Mouse (Mus musculus) layer of hippocampus, adult 6 months (tissue): ENCODE measurements around the gene Samd15. TPM values are rescaled to one million over a fixed set of nuclear protein-coding genes. Genes with fewer than 3 reads are reported as not detected.

Experiments
- long read RNA-seq, 2 experiments: library from polyadenylated mRNA; unstranded; transcript quantifications; one replicate each; pipeline ENCODE4 v2.0.0; 2019 to 2020
- polyA plus RNA-seq: library from polyadenylated mRNA; unstranded; fragments of <200 nt; fragmentation: Nextera tagmentation; gene quantifications from 2 replicates; pipeline ENCODE4 v1.2.3, GENCODE M21; 2021

Gene Samd15
- 2.0 and 2.9 TPM in 2 replicates for polyA plus RNA-seq
- long read RNA-seq, experiment 1, partial matches to known transcripts = 0 of 1 reads
- long read RNA-seq, experiment 1, other reads (novel, unspliced or antisense) = 0 of 1 reads
- long read RNA-seq, experiment 2, partial matches to known transcripts = 2 of 3 reads
- long read RNA-seq, experiment 2, other reads (novel, unspliced or antisense) = 0 of 3 reads

GRCm38 (mm10) chr12:87199206-87199972, at the start of gene Samd15:
Gene Samd15, plus strand, starts transcription at chr12:87199723.

GRCm38 (mm10) chr12:87199973-87200586, 557 bp downstream of the Samd15 start, which contains the start of gene Tmed8:
Gene Tmed8, minus strand, starts transcription at chr12:87200454.

GRCm38 (mm10) chr12:87238632-87239031, 39.1 kb downstream of the Samd15 start, which contains the start of gene Noxred1:
Gene Noxred1, minus strand, starts transcription at chr12:87238732.

Other genes starting within 250 kb of the Samd15 start
- 12.3 and 18.1 TPM in 2 replicates for gene Zdhhc22, start 209.3 kb upstream of the Samd15 start, polyA plus RNA-seq
- 12.6 and 13.4 TPM in 2 replicates for gene Tmem63c, start 178.4 kb upstream of the Samd15 start, polyA plus RNA-seq
- gene Ngb, start 97.2 kb upstream of the Samd15 start, polyA plus RNA-seq = 16.0 and 16.6 TPM in 2 replicates
- gene Gstz1, start 52.6 kb upstream of the Samd15 start, polyA plus RNA-seq = 36.9 and 38.4 TPM in 2 replicates
- 6.5 and 7.1 TPM in 2 replicates for gene Pomt2, start 51.8 kb upstream of the Samd15 start, polyA plus RNA-seq
- 5.1 and 5.6 TPM in 2 replicates for gene Tmed8, start 731 bp downstream of the Samd15 start, polyA plus RNA-seq
- 0.18 and 0.21 TPM in 2 replicates for gene Noxred1, start 39.0 kb downstream of the Samd15 start, polyA plus RNA-seq
- 26.2 and 29.3 TPM in 2 replicates for gene Vipas39, start 66.5 kb downstream of the Samd15 start, polyA plus RNA-seq
- gene Ahsa1, start 66.8 kb downstream of the Samd15 start, polyA plus RNA-seq = 131 and 142 TPM in 2 replicates
- 0.18 and 0.25 TPM in 2 replicates for gene Ism2, start 100.0 kb downstream of the Samd15 start, polyA plus RNA-seq
- gene Sptlc2, start 188.6 kb downstream of the Samd15 start, polyA plus RNA-seq = 23.9 and 26.2 TPM in 2 replicates
- gene Slirp, start 244.2 kb downstream of the Samd15 start, polyA plus RNA-seq = 356 and 416 TPM in 2 replicates
- gene Alkbh1, start 244.3 kb downstream of the Samd15 start, polyA plus RNA-seq = 8.1 and 8.2 TPM in 2 replicates